ENCODE assay signal across 8 mouse cellular contexts in genomic region chrX:134599922-134600565, GRCm38 (mm10). TPM values are rescaled to one million over a fixed set of nuclear protein-coding genes. Genes with fewer than 3 reads are reported as not detected.
A peak's percentile ranks its signal among the peaks of the same experiment; 100 is the strongest.
DNase-seq lines count a peak whose midpoint lies in the region; ATAC-seq lines count a peak whose summit lies in the region.

No protein-coding gene starts in this region.

- 0 out of 2 replicates have a peak, but pooled peaks cover 4% of the 10 kb centered on the region for H3K36me3 ChIP-seq in heart, embryonic 14.5 days (ENCODE audit: control insufficient read depth, insufficient read depth, low read length)
- no peaks in the 10 kb centered on the region for H3K36me3 ChIP-seq in hindbrain, embryonic 11.5 days (ENCODE audit: control insufficient read depth, insufficient read depth, low read length)
- H3K36me3 ChIP-seq in midbrain, embryonic 11.5 days (ENCODE audit: control insufficient read depth, insufficient read depth, low read length): no peaks in the 10 kb centered on the region

- H3K4me1 ChIP-seq in heart, embryonic 14.5 days (ENCODE audit: control insufficient read depth in 2 of 2, insufficient read depth in 2 of 2, low read length in 2 of 2): peaks cover 0 to 2% of the 10 kb centered on the region in 2 experiments; a peak in 1 of 4 replicates
- no peaks in the 10 kb centered on the region for H3K4me1 ChIP-seq in hindbrain, embryonic 11.5 days (replicated peaks; ENCODE audit: control insufficient read depth, insufficient read depth, low read length)
- H3K4me1 ChIP-seq in midbrain, embryonic 11.5 days (ENCODE audit: control insufficient read depth, insufficient read depth, low read length): 0 out of 2 replicates have a peak, but pooled peaks cover 5% of the 10 kb centered on the region

- intact Hi-C loops in heart, postnatal 10 days (cut with DNase I): loop anchor here (5.0 to 10.0 kb wide), 2 partner anchors 322 to 405 kb away; partner anchors contain the start of gene Zmat1

- peak overlapping the region; percentile 57 to 81 for H3K4me3 ChIP-seq in heart, embryonic 14.5 days (ENCODE audit: control insufficient read depth in 1 of 2, insufficient read depth in 1 of 2, low read depth in 1 of 2, low read length in 2 of 2)
- H3K4me3 ChIP-seq in hindbrain, embryonic 11.5 days (ENCODE audit: low read depth, low read length): peak overlapping the region; percentile 46
- peak overlapping the region; percentile 48 for H3K4me3 ChIP-seq in midbrain, embryonic 11.5 days (ENCODE audit: low read depth, low read length)

- H3K9me3 ChIP-seq in heart, embryonic 14.5 days (ENCODE audit: control insufficient read depth, low read length): no peaks in the 10 kb centered on the region
- H3K9me3 ChIP-seq in hindbrain, embryonic 11.5 days (ENCODE audit: control insufficient read depth, low read length): no peaks in the 10 kb centered on the region
- no peaks in the 10 kb centered on the region for H3K9me3 ChIP-seq in midbrain, embryonic 11.5 days (ENCODE audit: control insufficient read depth, low read length)

- no peak for DNase-seq in heart, postnatal 10 days
- peak; percentile 2 for DNase-seq in Muller cell, postnatal 12 days (ENCODE audit: inconsistent ontology term)
- DNase-seq in hindbrain, embryonic 11.5 days (ENCODE audit: low spot score): no peak
- no peak for DNase-seq in midbrain, embryonic 11.5 days (ENCODE audit: low spot score, missing footprints)
- no peak for DNase-seq in adrenal gland, postnatal 14 days
- no peak for DNase-seq in cerebellum, adult 9-11 months
- no peak for DNase-seq in right cerebral cortex, postnatal 14 days

- 31% methylated on average over 10 of the region's 10 CpGs for WGBS in heart, embryonic 14.5 days
- WGBS in hindbrain, embryonic 11.5 days: 34% methylated on average over 10 of the region's 10 CpGs
- 26% methylated on average over 10 of the region's 10 CpGs for WGBS in midbrain, embryonic 11.5 days

- H3K9ac ChIP-seq in heart, embryonic 14.5 days (ENCODE audit: low read length): peak overlapping the region; percentile 66
- peak overlapping the region; percentile 56 for H3K9ac ChIP-seq in hindbrain, embryonic 11.5 days (ENCODE audit: low read depth, low read length)
- peak overlapping the region; percentile 61 for H3K9ac ChIP-seq in midbrain, embryonic 11.5 days (ENCODE audit: low read length)

- H3K27me3 ChIP-seq in heart, embryonic 14.5 days (ENCODE audit: control insufficient read depth, insufficient read depth, low read length): no peaks in the 10 kb centered on the region
- no peaks in the 10 kb centered on the region for H3K27me3 ChIP-seq in hindbrain, embryonic 11.5 days (ENCODE audit: control insufficient read depth, insufficient read depth, low read length)
- no peaks in the 10 kb centered on the region for H3K27me3 ChIP-seq in midbrain, embryonic 11.5 days (ENCODE audit: control insufficient read depth, insufficient read depth, low read length)

- no peak overlapping the region; a peak in 2 of 4 replicates for H3K27ac ChIP-seq in heart, embryonic 14.5 days (replicated peaks in 1 of 2; ENCODE audit: control insufficient read depth in 1 of 2, insufficient read depth in 1 of 2, low read depth in 2 of 2, low read length in 2 of 2)
- H3K27ac ChIP-seq in hindbrain, embryonic 11.5 days (ENCODE audit: low read depth, low read length): no peak overlapping the region
- H3K27ac ChIP-seq in midbrain, embryonic 11.5 days (ENCODE audit: low read depth, low read length): no peak overlapping the region

- ATAC-seq in heart, embryonic 14.5 days (ENCODE audit: insufficient number of reproducible peaks, insufficient read depth, low FRiP score, low read depth): no peak
- ATAC-seq in hindbrain, embryonic 11.5 days (ENCODE audit: low FRiP score): no peak
- peak; percentile 1; the same call in 1 of the 2 replicates for ATAC-seq in midbrain, embryonic 11.5 days (ENCODE audit: low FRiP score)

- H3K4me2 ChIP-seq in heart, embryonic 14.5 days (ENCODE audit: low read length): peak overlapping the region; percentile 69
- H3K4me2 ChIP-seq in hindbrain, embryonic 11.5 days (replicated peaks; ENCODE audit: low read depth, low read length): peak overlapping the region; percentile 44
- peak overlapping the region; percentile 47 for H3K4me2 ChIP-seq in midbrain, embryonic 11.5 days

RNA-seq across cellular contexts. Expression of gene Gla, which starts 0.9 kb away (rescaled TPM):
- polyA plus RNA-seq in heart, embryonic 14.5 days (2014; fragmentation: Nextera tagmentation; extraction: Ambion mirVana): 2.4 and 3.2 TPM in 2 replicates
- total RNA-seq in heart, postnatal 10 days (2021): 1 to 10 TPM; 2.2 to 2.4 TPM
- 3.0 and 5.0 TPM in 2 replicates for polyA plus RNA-seq in hindbrain, embryonic 11.5 days (2014; fragmentation: Nextera tagmentation; extraction: Ambion mirVana)
- 3.5 and 4.7 TPM in 2 replicates for polyA plus RNA-seq in midbrain, embryonic 11.5 days (2014; fragmentation: Nextera tagmentation; extraction: Ambion mirVana)
- total RNA-seq in adrenal gland, postnatal 14 days (2021): 5.8 and 7.0 TPM in 2 replicates

RNA-seq across cellular contexts. Expression of gene Hnrnph2, which starts 0.9 kb away (rescaled TPM):
- polyA plus RNA-seq in heart, embryonic 14.5 days (2014; fragmentation: Nextera tagmentation; extraction: Ambion mirVana): 81.0 and 85.6 TPM in 2 replicates
- 10 to 100 TPM; 91.6 to 94.5 TPM for total RNA-seq in heart, postnatal 10 days (2021)
- polyA plus RNA-seq in hindbrain, embryonic 11.5 days (2014; fragmentation: Nextera tagmentation; extraction: Ambion mirVana): 127 and 174 TPM in 2 replicates
- 179 and 184 TPM in 2 replicates for polyA plus RNA-seq in midbrain, embryonic 11.5 days (2014; fragmentation: Nextera tagmentation; extraction: Ambion mirVana)
- 96.9 and 100 TPM in 2 replicates for total RNA-seq in adrenal gland, postnatal 14 days (2021)

RNA-seq across cellular contexts. Expression of gene Rpl36a, which starts 14.6 kb away (rescaled TPM):
- polyA plus RNA-seq in heart, embryonic 14.5 days (2014; fragmentation: Nextera tagmentation; extraction: Ambion mirVana): 303 and 361 TPM in 2 replicates
- 100 to 1,000 TPM; 186 TPM for total RNA-seq in heart, postnatal 10 days (2021)
- 279 and 285 TPM in 2 replicates for polyA plus RNA-seq in hindbrain, embryonic 11.5 days (2014; fragmentation: Nextera tagmentation; extraction: Ambion mirVana)
- polyA plus RNA-seq in midbrain, embryonic 11.5 days (2014; fragmentation: Nextera tagmentation; extraction: Ambion mirVana): 292 and 298 TPM in 2 replicates
- 329 and 369 TPM in 2 replicates for total RNA-seq in adrenal gland, postnatal 14 days (2021)

RNA-seq across cellular contexts. Expression of gene Btk, which starts 16.7 kb away (rescaled TPM):
- polyA plus RNA-seq in heart, embryonic 14.5 days (2014; fragmentation: Nextera tagmentation; extraction: Ambion mirVana): 0.61 and 0.85 TPM in 2 replicates
- total RNA-seq in heart, postnatal 10 days (2021): under 1 TPM; 0.81 to 0.84 TPM
- polyA plus RNA-seq in hindbrain, embryonic 11.5 days (2014; fragmentation: Nextera tagmentation; extraction: Ambion mirVana): 1.1 and 1.2 TPM in 2 replicates
- polyA plus RNA-seq in midbrain, embryonic 11.5 days (2014; fragmentation: Nextera tagmentation; extraction: Ambion mirVana): 0.92 and 2.1 TPM in 2 replicates
- total RNA-seq in adrenal gland, postnatal 14 days (2021): 2.1 and 4.7 TPM in 2 replicates

RNA-seq across cellular contexts. Expression of gene Timm8a1, which starts 58.4 kb away (rescaled TPM):
- polyA plus RNA-seq in heart, embryonic 14.5 days (2014; fragmentation: Nextera tagmentation; extraction: Ambion mirVana): 70.6 and 73.9 TPM in 2 replicates
- total RNA-seq in heart, postnatal 10 days (2021): 10 to 100 TPM; 28.7 to 36.0 TPM
- 59.6 and 72.6 TPM in 2 replicates for polyA plus RNA-seq in hindbrain, embryonic 11.5 days (2014; fragmentation: Nextera tagmentation; extraction: Ambion mirVana)
- polyA plus RNA-seq in midbrain, embryonic 11.5 days (2014; fragmentation: Nextera tagmentation; extraction: Ambion mirVana): 71.6 and 79.4 TPM in 2 replicates
- total RNA-seq in adrenal gland, postnatal 14 days (2021): 52.4 and 53.2 TPM in 2 replicates
